Mouse (Mus musculus) lung, postnatal 25 days (tissue): ENCODE measurements around the gene Cuzd1.
A peak's percentile ranks its signal among the peaks of the same experiment; 100 is the strongest.

Experiments used
- DNase-seq: peaks from one replicate; pipeline ENCODE4 v3.0.0; 2022; ENCODE audit warnings: low spot score

Cuzd1 gene

DNA sequence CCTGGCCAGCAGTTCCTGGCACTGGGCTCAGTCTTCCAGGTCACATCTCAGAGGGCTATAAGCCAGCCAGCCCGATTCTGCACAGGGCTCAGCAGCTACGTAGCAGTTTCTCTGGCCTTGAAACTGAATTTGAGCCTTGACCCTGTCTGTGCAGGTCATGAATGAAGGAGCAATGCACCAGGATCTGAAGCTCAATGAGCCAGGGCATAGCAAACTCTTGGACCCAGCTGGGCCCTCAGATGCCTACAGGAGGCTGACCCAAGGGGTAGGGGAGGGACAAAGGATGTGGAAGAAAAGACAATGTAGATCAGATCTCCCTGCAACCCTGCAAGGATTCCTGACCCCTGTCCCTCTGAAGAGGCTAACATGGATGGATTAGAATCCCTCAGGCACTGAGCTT is at the start of gene Cuzd1:
Gene Cuzd1 (minus strand): TSS at position 101 of the 400 bp plus-strand sequence.
- DNase-seq: no peak

DNA sequence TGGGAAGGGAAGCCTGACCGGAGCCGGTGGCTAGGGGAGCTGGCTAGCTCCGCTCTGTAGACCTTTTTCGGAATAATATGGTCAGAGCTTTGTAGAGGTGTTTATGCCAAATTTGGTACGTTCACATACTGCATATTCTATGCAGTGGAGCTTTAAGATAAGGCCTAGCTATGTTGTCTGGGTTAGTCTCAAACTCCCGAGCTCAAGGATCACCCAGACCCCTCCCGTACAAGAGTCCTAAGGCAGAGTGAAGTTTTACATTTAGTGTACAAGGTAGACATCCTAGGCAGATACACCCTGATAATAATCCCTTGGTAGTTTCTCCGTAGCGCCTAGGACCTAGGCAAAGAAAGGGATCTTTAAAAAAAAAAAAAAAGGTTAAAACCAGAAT is 49.4 kb upstream of the Cuzd1 start:
- DNase-seq: no peak

DNA sequence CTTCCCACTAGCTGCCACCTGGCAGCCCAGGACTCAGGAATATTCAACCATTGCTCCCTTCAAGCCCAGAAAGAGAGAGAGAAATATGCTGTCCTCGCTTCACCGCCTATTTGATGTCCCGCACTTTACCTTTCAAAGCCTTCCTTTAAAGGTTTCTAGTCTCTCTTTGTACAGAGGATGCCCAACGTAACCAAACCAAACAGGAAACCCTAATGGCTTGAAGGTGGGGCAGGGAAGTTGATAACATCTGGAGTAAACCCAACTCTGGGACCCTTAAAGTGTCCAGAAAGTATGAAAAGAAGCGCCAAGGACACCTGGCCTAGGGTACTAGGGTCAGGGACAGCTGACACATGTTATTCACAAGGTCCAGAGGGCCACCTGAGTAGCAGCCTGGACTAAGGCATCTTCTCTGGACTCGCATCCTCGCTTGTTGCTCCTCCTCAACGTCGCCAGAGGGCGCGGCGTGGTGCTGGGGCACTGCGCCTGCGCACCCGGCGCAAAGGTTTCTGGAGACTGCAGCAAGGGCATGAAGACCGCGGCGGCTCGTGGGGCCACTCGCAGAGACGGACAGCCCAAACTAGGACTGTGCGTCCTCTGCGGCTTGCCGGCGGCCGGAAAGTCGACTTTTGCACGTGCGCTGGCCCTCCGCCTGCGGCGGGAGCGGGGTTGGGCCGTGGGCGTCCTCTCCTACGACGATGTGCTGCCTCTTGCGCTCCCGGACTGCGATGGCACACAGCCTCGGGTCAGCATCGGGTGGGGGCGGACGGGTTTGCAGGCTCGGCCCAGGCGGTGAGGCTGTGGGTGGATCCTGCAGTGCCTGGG is 48.8 kb upstream of the Cuzd1 start, which contains the start of gene Pstk:
Gene Pstk (plus strand): TSS at position 494 of the 822 bp plus-strand sequence.
- DNase-seq: peak; percentile 88

DNA sequence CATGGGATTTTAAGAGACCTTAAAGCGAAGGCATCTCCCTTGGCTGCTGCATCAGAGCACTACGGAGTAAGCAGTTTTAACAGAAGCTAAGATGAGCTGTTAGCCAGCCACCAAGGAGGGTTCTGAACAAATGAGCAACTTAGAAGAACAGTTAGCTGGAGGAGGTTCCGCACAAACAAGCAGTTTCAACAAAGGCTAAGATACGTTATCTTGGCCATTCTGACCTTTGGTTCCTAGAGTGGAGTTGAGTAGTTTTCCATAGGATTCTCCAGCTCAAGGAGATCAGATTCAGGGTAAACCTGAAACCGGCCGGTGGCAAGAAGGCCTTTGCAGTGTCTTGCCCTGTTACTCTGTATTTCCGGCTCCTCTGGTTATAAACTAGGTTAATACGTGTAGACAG is 42.0 kb upstream of the Cuzd1 start:
- DNase-seq: no peak

- peak; percentile 95 for DNase-seq
Measured at GRCm38 (mm10) chr7:131362615-131363300, 40.7 kb upstream of the Cuzd1 start, which contains the start of gene 2310057M21Rik. 2310057M21Rik (minus strand) TSS chr7:131362759.

DNA sequence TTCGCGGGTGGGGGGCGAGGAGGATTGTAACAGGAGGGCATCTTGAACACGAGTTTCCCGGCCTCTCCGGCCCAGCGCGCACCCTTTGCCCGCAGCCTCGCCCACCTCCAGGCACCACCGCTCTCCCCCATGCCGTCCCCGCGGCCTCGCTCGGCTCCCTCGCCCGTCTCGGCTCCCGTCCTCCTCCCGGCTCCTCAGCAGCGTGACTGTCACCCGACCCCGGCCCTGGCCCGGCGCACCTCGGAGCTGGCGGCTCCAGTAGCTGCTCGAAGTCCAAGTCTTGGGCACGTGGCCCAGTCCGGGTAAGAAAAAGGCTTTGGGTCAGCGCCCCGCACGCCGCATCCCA is 40.1 kb upstream of the Cuzd1 start:
- DNase-seq: no peak

DNA sequence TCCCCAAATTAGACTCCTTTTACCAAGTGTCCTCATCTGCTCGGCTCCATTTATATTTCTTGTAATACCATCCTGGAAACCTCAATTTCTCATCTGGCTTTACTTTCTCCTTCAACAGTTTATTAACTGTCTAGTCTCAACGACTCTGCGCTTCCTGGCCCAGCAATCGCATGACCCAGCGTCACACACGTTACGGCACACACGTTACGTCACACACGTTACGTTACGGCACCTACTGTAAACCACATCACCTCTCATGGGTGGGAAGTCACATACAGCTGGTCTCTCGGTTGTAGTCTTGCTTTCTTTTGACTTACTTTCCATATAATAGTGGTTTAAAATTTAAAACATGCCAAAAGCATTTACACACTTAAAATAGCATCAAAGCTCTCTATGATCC is 34.0 kb upstream of the Cuzd1 start:
- no peak for DNase-seq

DNA sequence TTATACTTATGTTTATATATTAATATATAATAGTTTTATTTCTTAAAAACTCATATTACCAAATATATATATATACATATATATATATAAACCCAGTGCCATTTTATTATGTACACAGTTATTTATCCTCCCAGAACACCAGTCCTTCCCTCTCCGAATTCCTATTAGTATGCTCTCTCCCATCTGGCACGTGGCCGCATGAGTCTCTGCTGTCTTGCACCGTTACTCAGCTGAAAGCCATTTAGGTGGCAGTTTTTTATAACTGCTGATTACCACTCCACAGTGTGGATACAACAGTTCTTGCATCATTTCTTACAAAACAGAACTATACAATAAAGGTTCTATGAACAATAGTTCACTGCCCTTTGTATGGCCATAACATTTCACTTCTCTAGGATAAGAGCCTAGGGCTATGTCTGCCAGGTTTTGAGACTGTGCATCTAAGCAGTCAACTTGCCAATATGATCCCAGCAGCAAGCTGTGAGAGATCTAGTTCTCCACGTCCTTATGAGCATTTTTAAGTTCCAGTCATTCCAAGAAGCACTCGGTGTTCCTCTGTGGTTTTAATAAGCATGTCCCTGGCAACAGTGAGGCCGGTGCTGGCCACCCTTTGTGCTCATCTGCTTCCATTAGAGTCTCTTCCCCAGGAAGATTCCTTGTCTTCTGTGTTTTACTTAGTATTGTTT is 23.9 kb upstream of the Cuzd1 start:
- no peak for DNase-seq

- no peak for DNase-seq
Measured at GRCm38 (mm10) chr7:131337502-131338068, 15.5 kb upstream of the Cuzd1 start.

- no peak for DNase-seq
Measured at GRCm38 (mm10) chr7:131333564-131333963, 11.5 kb upstream of the Cuzd1 start, which contains the start of gene Fam24a. Fam24a (plus strand) TSS chr7:131333864.

DNA sequence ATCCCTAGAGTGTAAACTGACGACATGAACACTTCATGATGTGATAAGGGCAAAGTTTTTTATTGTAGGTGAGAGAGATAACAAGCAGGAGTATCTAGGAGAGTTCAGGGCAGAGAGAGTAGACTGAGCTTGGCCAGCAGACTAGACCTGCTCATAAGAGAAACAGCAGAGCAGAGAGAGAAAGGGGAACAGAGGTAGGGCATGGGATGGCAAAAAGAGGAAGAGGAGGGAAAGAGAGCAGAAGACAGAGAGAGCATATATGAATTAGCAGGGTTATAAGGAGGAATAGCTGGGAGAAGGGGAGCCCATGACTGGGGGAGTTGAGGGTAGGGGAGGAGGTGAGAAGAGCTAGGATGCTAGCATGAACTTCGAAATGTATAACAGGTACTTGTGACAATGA is 9.6 kb upstream of the Cuzd1 start:
- DNase-seq: no peak

GRCm38 (mm10) chr7:131329416-131329815 is 7.3 kb upstream of the Cuzd1 start, which contains the start of gene Fam24b:
Fam24b (minus strand) TSS chr7:131329516.
- no peak for DNase-seq

DNA sequence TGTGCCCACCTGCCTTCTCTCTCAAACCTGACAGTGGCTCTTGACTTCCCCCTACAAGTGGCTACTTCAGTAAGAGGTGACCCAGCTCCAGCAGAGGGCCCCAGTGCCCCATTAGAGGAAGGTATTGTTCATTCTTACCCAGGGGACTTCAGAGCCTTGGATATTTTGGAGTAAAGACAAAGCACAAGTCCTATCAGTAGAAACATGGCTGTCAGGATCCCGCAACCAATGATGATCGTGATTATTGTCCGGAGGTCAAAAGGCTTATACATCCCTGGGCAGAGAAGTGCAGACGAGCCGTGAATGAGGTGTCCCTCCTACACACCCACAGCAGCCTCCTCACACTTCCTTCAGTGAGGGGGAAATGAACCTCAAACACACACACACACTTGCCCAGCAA is 5.0 kb upstream of the Cuzd1 start:
- DNase-seq: no peak

GRCm38 (mm10) chr7:131318340-131318739 is 3.8 kb downstream of the Cuzd1 start:
- DNase-seq: no peak

DNA sequence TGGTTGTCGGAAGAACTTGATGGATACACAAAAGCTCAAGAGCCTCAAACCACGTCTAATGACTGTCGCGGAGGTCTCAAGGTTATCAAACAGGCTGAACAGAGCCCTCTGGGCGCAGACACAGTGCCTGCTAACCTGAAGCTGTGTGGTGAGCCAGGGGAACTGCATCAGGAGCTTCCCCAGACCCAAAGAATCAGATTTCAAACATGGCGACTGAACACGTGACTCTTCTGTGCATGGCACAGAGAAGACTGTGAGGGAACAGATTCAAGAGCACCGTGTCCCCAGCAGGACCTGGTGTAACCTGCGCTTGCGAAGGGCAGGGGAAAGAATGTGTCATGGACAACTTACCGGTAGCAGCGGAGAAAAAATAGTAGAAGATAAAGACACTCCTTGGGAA is 4.5 kb downstream of the Cuzd1 start:
- DNase-seq: no peak

- no peak for DNase-seq
Measured at GRCm38 (mm10) chr7:131314493-131314892, 7.6 kb downstream of the Cuzd1 start.

- peak; percentile 11 for DNase-seq
Measured at GRCm38 (mm10) chr7:131306733-131307132, 15.4 kb downstream of the Cuzd1 start.

DNA sequence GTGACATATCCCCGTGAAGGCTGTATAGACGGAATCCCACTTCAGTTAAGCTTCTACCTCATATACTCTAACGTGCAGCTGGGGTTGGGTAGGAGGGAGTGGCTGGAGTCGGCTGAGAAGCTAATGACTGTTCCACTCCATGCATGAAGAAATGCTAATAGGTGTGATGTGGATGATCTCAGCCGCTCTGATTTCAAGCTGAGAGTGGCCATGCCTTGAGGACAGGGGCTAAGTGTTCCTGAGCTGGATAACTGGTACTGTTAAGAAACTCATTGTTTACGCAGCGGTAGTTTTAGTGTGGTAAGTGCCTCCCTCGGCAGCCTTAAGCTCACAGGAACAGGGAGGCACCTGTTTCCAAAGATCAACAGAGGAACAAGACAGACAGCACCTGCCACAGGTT is 18.8 kb downstream of the Cuzd1 start:
- peak; percentile 47 for DNase-seq

DNA sequence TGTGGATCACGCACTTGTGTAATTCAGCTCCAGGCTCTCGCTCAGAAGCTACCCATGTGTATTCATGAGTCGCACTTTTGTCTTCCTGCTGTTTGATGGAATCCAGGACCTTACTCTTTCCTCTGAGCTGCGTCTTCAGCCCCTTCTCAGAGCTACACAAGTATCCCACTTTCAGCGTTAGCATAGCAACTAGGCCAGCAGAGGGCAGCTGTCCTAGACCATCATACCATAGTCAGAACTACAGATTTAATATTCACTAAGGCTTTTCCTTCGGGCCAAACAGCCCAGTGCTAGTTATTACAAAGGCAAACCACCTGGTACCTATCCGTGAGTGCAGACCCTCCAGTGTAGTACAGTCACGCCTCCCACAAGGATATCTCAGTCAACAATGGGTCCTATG is 24.9 kb downstream of the Cuzd1 start:
- DNase-seq: no peak

GRCm38 (mm10) chr7:131265851-131266250 is 56.2 kb downstream of the Cuzd1 start:
- DNase-seq: no peak

DNA sequence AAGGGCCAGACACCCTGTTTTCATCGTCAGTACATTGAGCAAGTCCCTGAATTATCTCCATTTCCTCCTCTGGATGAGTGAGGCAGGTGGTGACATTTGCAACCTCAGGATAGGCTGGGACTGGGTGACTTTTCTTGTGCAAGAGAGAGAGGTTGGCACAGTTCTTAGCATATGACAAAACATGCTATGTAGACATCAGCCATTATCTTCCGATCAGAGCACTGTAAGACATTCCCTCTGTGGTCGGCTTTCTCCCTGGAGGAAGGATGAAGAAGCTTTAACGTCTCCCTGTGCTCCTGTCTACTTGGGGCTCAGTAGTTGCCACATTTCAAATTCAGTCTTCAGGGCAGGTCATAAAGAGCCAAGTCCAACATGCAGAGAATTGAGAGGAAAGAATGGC is 57.8 kb downstream of the Cuzd1 start:
- DNase-seq: no peak

GRCm38 (mm10) chr7:131260946-131261345 is 61.1 kb downstream of the Cuzd1 start:
- DNase-seq: no peak
